Mouse (Mus musculus) olfactory bulb, adult 2 months (tissue): ENCODE data around the gene Mrpl52. TPM values are rescaled to one million over a fixed set of nuclear protein-coding genes. Genes with fewer than 3 reads are reported as not detected.

Source experiments
- H3K27ac ChIP-seq: fragments of 200-500 bp; 2 replicates; pipeline ENCODE4 v1.5.1; 2012; ENCODE audit warnings: low read depth, low read length; ENCODE audit not compliant: insufficient read depth
- H3K4me1 ChIP-seq: fragments of 200-500 bp; 2 replicates; pipeline ENCODE4 v1.6.1; 2012; ENCODE audit warnings: low read length; ENCODE audit not compliant: control insufficient read depth, insufficient read depth
- H3K4me3 ChIP-seq: fragments of 200-500 bp; 2 replicates; pipeline ENCODE4 v1.5.1; 2012; ENCODE audit warnings: mild to moderate bottlenecking, low read depth, low read length, moderate library complexity; ENCODE audit not compliant: insufficient read depth
- CTCF ChIP-seq: fragments of 200-500 bp; IDR thresholded peaks from 2 replicates; pipeline ENCODE4 v1.5.1; 2012; ENCODE audit warnings: low read depth, mild to moderate bottlenecking, low read length, moderate library complexity; ENCODE audit not compliant: insufficient read depth
- POLR2A ChIP-seq: fragments of 200-500 bp; IDR thresholded peaks from 2 replicates; pipeline ENCODE4 v1.6.1; 2012; ENCODE audit warnings: mild to moderate bottlenecking, low read depth, low read length, moderate library complexity; ENCODE audit not compliant: insufficient read depth
- WGBS: fragments of 180-500 bp; shearing (Covaris S2); methylation state at CpG from one replicate; pipeline ENCODE4 v1.1.7; 2018; 5-methylcytosine and 5-hydroxymethylcytosine counted together
- polyA plus RNA-seq: library from polyadenylated mRNA; stranded (reverse); fragments of >200 nt; gene quantifications from 2 replicates; pipeline ENCODE4 v1.2.4, GENCODE M21; 2012; ENCODE audit warnings: low replicate concordance; ENCODE audit not compliant: missing spikeins, insufficient read depth, insufficient read length

Gene Mrpl52
- polyA plus RNA-seq, 1 experiment = not detected

DNA sequence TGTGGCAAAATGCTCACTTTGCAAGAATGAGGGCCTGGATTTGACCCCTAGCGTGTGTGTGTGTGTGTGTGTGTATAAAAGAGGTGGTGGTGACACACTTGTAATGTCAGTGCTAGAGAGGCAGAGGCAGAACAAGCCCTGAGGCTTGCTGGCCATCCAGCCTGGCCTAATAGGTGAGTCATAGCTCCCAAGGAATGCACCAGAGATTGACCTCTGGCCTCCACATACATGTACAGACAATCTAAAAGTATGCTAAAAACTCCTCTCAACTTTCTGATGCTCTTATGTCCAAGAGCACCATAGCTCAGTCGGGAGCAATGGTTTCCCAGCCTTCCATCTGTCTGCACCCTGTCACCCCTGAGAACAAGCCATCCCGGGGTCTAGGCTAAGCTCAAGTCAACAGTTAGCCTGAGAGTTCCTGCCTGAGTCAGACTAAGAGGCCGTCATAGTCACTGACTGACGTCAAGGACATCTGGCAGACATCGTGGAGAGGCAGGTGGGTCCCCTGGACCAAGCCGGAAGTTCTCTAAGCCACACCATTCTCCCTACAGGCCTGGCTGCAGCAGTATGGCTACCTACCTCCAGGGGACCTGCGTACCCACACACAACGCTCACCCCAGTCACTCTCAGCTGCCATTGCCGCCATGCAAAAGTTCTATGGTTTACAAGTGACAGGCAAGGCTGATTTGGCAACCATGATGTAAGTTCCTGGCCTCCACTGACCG, 8.6 kb downstream of the Mrpl52 start:
- H3K4me1 ChIP-seq = peaks cover 22% of the 10 kb centered on the region
- H3K4me3 ChIP-seq = no peak overlapping the region
- H3K27ac ChIP-seq = no peak overlapping the region
- WGBS = 82% methylated on average over 11 of the region's 11 CpGs
- TF ChIP-seq CTCF (no peak), POLR2A (no peak)

DNA sequence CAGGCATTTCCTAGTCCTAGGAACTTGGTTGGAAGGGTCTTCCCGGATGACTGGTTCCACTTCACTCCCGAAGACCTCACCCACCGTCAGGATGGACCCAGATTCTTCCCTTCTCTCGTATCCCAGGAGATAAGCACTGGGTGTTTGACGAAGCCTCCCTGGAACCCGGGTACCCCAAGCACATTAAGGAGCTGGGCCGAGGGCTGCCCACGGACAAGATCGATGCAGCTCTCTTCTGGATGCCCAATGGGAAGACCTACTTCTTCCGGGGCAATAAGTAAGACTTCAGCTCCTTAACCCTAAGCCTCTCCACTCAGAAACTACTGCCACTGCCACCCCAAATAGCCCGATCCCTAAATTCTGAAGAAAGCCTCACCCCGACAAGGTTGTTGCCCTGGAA, 12.4 kb downstream of the Mrpl52 start:
- Histone ChIP-seq H3K4me3 (no peak overlapping the region), H3K4me1 (peaks cover 19% of the 10 kb centered on the region; the same call in 1 of the 2 replicates), H3K27ac (no peak overlapping the region)
- TF ChIP-seq POLR2A (no peak), CTCF (no peak)
- WGBS = 82% methylated on average over 12 of the region's 12 CpGs

DNA sequence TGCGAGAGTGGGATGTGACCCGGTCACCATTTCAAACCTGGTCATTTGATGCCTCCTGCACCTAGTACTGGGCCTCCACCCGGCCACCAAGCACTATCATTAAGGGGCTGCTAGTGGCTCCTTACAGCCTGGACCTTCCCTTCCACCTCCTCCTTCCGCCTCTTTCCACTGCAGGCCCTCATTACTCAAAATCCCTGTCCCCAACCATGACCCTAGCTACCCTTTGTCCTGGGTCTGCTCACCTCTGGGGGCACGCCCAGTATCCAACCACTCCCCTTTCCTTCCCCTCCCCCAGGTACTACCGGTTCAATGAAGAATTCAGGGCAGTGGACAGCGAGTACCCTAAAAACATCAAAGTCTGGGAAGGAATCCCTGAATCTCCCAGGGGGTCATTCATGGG, 12.9 kb downstream of the Mrpl52 start:
- Histone ChIP-seq H3K27ac (no peak overlapping the region), H3K4me1 (peaks cover 21% of the 10 kb centered on the region; the same call in 1 of the 2 replicates), H3K4me3 (no peak overlapping the region)
- WGBS = 52% methylated on average over 7 of the region's 7 CpGs
- TF ChIP-seq POLR2A (no peak), CTCF (no peak)

DNA sequence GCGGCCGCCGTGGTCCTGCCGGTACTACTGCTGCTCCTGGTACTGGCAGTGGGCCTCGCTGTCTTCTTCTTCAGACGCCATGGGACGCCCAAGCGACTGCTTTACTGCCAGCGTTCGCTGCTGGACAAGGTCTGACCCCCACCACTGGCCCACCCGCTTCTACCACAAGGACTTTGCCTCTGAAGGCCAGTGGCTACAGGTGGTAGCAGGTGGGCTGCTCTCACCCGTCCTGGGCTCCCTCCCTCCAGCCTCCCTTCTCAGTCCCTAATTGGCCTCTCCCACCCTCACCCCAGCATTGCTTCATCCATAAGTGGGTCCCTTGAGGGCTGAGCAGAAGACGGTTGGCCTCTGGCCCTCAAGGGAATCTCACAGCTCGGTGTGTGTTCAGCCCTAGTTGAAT, 13.8 kb downstream of the Mrpl52 start:
- TF ChIP-seq CTCF (no peak), POLR2A (no peak)
- H3K27ac ChIP-seq = no peak overlapping the region
- WGBS = 88% methylated on average over 14 of the region's 14 CpGs

DNA sequence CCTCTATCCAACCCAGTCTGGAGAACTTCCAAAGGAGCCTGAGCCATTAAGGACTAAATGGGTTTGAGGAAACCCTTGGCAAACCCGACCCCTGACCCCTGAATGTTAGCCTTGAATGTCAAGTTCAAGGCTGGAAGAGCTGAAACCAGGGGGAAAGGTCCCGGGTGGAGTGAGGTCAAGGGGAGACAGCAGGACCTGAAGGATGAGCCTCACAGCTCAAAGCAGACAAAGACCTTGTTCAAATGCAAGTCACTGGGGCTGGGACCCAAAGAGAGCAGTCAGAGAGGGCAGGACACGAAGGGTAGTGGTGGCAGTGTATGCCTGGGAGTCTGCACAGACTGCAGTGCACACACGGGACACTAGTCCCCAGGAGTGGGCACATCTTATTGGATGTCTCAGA, 14.7 kb downstream of the Mrpl52 start:
- WGBS = 71% methylated on average over 4 of the region's 4 CpGs
- no peak for TF ChIP-seq CTCF
- TF ChIP-seq POLR2A = no peak
- Histone ChIP-seq H3K27ac (no peak overlapping the region), H3K4me3 (no peak overlapping the region), H3K4me1 (peaks cover 21% of the 10 kb centered on the region; the same call in 1 of the 2 replicates)

More for the DNA sequence above, 13.8 kb downstream of the Mrpl52 start:
- H3K4me3 ChIP-seq = no peak overlapping the region
- peaks cover 21% of the 10 kb centered on the region; the same call in 1 of the 2 replicates for H3K4me1 ChIP-seq

DNA sequence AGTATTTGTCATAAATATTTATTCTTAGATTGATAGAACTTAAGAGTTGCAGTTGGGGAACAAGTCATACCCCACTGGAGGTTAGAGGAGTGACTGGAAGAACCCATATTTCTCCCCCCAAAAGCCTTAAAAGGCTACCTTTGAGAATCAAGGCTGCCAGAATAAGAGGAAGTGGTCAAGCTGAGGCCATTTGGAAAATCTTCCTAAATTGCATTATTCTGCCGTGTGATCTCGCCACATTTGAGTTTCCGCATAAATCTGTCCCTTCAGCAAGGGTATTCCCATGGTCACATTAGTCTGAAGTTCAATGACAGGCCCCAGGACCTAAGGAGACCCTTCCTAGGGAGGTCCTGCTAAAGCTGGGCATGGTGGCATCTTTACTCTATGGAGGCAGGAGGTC, 15.8 kb downstream of the Mrpl52 start:
- no peak overlapping the region for H3K4me3 ChIP-seq
- no peak for TF ChIP-seq CTCF
- no peak for TF ChIP-seq POLR2A
- peaks cover 21% of the 10 kb centered on the region; the same call in 1 of the 2 replicates for H3K4me1 ChIP-seq
- WGBS = 87% methylated on average over 3 of the region's 3 CpGs
- no peak overlapping the region for H3K27ac ChIP-seq

DNA sequence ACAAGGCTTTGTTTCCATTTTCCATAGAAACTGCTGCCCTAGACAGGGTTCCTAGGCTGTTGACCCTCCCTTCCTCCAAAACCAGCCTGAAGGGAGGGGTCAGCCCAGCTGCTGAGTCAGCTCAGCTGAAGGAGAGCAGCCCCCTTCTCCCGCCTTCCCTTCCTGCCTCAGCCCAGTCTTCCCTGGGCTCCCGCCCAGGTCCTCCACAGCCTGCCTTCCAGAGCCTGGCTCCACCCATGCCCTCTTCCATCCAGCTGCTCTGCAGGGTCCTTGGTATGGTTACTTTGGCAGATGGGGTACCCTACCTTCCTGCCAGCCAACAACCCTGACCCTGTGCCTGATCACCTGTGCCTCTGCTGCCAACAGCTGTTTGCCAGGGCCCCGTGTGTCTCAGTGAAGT, 16.5 kb downstream of the Mrpl52 start:
- peaks cover 21% of the 10 kb centered on the region; the same call in 1 of the 2 replicates for H3K4me1 ChIP-seq
- no peak for TF ChIP-seq POLR2A
- TF ChIP-seq CTCF = no peak
- WGBS = 63% methylated on average over 3 of the region's 3 CpGs
- no peak overlapping the region for H3K27ac ChIP-seq
- no peak overlapping the region for H3K4me3 ChIP-seq

DNA sequence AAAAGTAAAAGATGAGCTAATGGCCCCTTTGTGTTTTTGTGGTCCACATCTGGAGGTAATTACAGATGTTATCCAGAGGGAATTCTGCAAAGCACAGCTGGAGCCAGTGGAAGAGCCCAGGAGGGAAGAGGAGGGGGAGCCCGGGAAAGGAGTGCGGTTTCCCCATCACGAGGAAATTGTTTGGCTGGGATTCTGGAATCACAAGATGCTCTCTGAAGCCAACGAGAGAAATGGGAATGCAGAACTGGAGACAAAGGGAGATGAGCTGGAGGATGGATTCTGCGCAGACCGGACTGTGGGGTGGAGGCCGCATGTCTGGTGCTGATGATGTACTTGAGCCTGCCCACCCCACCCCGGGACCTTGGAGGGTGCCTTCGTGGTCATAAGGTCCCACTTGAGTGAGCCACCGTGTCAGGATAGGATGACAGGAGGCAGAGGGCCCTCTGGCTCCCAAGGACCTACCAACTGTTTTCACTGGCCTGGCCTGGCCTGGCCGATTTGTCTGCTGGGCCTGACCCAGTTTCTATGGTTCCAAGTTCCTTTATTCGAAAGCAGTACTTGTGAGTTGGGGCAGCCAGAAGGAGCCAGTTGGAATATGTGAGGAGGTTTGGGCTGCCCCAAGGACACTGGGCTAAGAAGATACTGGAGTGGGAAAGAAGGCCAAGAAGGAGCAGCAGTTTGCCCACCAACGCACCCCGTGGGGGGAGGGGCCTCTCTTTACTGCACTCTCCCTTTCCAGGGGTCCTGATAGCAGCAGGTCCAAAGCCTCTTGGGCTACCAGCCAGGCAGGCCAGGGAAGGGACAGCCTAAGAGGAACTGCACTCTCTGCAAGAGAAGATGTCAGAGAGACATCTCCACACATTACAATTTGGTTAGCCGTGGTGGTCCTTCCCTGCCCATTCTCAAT, 17.3 kb downstream of the Mrpl52 start:
- Histone ChIP-seq H3K27ac (no peak overlapping the region), H3K4me1 (peaks cover 21% of the 10 kb centered on the region; the same call in 1 of the 2 replicates), H3K4me3 (no peak overlapping the region)
- WGBS = 43% methylated on average over 15 of the region's 15 CpGs
- no peak for TF ChIP-seq CTCF
- TF ChIP-seq POLR2A = no peak

DNA sequence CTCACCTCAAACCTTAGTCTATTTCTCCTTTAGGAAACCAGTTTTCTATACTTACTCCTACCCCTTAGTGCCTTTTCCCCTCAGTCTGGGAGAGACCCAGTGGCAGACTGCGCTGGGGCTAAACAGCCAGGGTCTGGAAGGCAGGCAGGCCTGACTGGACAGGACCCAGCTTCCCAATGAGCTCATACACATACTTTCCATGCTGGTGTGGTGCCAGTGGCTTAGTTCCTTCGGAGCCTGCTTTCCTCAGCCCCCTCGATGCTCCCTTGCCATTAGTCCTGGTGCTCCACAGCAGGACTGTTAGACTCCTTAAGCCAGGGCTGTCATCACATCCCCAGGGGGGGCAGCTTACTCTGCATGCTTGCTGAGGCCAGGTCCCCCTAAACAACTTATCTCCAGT, 18.8 kb downstream of the Mrpl52 start:
- no peak overlapping the region for H3K4me3 ChIP-seq
- WGBS = 50% methylated on average over 3 of the region's 3 CpGs
- TF ChIP-seq POLR2A (no peak), CTCF (no peak)

More for the DNA sequence above, 18.8 kb downstream of the Mrpl52 start:
- H3K27ac ChIP-seq = no peak overlapping the region
- peaks cover 19% of the 10 kb centered on the region for H3K4me1 ChIP-seq
